Mouse (Mus musculus): ENCODE measurements around the gene Gabra6.

- TF ChIP-seq MYOG (IDR thresholded peaks at IDR 0.05; ENCODE audit: control insufficient read depth, extremely low read depth, insufficient read length) = no peak
- TF ChIP-seq CTCF (IDR thresholded peaks at IDR 0.05; ENCODE audit: control insufficient read depth, insufficient read depth, insufficient read length) = no peak
- TF ChIP-seq USF1 (IDR thresholded peaks at IDR 0.05; ENCODE audit: low read depth) = no peak
- TF ChIP-seq MAX (IDR thresholded peaks at IDR 0.05) = no peak
- TF ChIP-seq FOSL1 (IDR thresholded peaks at IDR 0.05; ENCODE audit: insufficient read depth, low read length, poor library complexity, severe bottlenecking) = no peak
- TF ChIP-seq CEBPB (IDR thresholded peaks at IDR 0.05; ENCODE audit: low read depth) = no peak
Measured at GRCm38 (mm10) chr11:42320882-42321281, at the start of gene Gabra6.

All from C2C12 (cell line).